Mouse (Mus musculus) brain, adult 10 weeks (tissue): ENCODE measurements around the gene Hcn2. TPM values are rescaled to one million over a fixed set of nuclear protein-coding genes. Genes with fewer than 3 reads are reported as not detected.

Experiments used
- polyA plus RNA-seq: library from polyadenylated mRNA; stranded (reverse); fragments of 350-450 nt; fragmentation: Illumina TruSeq; extraction: RNeasy Lipid Tissue Mini Kit (QIAGEN cat#74804); gene quantifications from one replicate; pipeline ENCODE4 v1.2.3, GENCODE M21; 2015; ENCODE audit warnings: low read depth, low replicate concordance

The Hcn2 gene
- 80.2 TPM for polyA plus RNA-seq

GRCm38 (mm10) chr10:79716254-79716987, at the start of gene Hcn2:
Gene Hcn2 (plus strand): TSS chr10:79716634.

GRCm38 (mm10) chr10:79668771-79669575, 47.5 kb upstream of the Hcn2 start, which contains the start of gene Tpgs1:
Gene Tpgs1 (plus strand): TSS chr10:79669369.

DNA sequence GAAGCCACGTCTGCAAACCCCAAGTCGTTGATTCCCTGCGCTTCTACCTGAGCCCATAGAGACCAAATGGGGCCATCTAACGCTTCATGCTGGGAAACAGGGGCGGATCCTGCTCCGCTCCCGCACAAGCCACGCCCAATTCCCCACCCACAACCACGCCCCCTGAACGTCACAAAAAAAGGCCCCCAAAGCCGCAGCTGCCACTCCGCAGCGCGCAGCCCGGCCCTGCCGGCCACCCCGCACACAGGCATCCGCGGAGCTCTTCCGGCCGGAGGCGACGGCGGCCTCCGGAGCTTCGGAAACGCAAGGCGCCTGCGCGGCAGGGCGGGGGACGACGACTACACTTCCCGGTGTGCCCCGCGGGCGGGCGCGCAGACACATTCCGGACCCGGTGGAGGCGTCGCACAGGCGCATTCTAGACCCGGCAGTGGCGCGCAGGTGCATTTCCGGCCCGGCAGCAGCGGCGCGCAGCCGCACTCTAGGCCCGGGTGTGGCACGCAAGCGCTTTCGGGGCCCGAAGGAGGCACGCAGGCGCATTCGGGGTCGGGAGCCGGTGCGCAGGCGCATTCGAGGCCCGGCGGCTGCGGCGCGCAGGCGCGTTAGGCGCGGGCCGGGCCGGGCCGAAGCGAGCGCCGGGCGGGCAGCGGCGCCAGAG, 34.7 kb upstream of the Hcn2 start, which contains the start of gene Cdc34:
Gene Cdc34, plus strand, starts transcription at position 605 of the 655 bp plus-strand sequence.

GRCm38 (mm10) chr10:79688720-79689119, 27.7 kb upstream of the Hcn2 start, which contains the start of gene Gzmm:
Gene Gzmm (plus strand): TSS chr10:79689020.

DNA sequence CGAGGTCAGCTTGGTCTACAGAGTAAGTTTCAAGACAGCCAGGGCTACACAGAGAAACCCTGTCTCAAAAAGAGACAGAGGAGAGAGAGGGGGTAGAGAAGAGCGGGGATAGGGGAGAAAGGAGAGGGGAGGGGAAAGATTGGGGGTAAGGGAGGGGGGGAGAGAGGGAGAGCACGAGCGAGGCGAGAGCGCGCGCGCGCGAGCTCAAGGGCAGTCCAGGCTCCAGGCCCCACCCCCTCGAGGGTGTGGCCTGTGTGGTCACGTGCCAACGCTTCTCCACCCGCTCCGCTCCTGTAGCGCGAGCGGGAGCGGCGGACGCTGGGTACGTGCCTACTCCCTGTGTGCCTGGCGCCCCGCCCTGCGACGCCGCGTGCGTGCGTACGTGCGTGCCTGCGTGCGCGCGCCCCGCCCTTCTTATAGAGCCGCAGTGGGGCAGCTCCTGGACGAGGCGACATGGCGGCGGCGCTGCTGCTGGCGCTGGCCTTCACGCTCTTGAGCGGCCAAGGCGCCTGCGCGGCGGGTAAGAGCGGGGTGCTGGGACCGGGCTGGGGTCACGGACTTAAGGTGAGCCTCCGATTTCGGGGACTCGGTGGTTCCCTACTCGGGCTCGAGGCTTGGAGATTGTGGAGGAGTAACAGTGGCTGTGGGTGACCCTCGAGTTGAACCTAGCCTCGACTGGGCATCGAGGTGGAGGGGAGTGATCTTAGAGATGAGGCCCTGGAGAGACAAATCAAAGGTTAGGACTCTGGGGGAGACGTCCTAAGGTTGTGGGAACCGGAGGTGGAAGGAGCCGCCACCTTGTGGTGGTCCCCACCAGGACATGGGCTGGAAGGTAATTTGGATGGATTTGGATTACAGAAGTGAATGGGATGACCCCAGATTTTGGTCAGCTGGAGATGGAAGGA, 12.1 kb upstream of the Hcn2 start, which contains the start of gene Bsg:
Gene Bsg, plus strand, starts transcription at position 427 of the 905 bp plus-strand sequence.

DNA sequence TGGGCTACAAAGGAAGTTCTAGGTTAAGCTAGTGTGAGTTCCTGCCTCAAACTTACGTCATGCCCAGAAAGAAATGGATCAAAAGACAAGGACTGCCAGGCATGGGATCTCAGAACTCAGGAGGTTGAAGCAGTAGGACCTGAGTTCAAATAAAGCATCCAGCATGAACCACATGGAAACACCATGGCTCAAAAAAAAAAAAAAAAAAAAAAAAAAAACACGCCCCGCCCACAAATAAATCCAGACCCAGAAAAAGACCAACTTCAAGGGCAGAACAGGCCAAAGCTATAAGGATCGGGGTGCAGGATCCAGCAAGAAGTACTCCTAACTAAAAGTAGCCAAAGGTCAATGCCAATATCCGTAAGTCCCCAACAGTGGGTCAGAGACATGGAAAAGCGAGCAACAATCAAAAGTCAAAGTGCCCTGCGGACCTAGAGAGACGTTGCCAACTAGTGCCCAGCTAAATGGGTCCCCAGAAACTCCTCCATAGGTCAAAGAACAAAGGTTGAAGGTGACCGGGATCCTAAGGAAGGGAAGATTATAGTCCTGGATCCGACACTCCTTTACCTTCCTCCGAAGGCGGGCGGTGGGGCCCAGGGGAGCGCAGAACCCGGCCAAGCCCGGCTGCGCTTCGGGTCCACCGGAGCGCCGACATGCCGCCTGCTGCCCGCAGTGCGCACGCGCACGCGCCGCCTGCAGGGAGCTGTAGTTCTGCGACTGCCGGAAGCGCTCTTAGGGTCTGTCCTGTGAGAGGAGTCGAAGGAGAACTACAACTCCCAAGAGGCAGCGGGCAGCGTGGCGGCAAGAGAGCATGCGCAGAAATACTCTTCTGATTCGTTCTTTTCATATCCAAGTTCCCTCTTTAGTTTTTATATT, 29.7 kb downstream of the Hcn2 start, which contains the start of gene Polrmt:
Gene Polrmt, minus strand, starts transcription at position 684 of the 876 bp plus-strand sequence.

DNA sequence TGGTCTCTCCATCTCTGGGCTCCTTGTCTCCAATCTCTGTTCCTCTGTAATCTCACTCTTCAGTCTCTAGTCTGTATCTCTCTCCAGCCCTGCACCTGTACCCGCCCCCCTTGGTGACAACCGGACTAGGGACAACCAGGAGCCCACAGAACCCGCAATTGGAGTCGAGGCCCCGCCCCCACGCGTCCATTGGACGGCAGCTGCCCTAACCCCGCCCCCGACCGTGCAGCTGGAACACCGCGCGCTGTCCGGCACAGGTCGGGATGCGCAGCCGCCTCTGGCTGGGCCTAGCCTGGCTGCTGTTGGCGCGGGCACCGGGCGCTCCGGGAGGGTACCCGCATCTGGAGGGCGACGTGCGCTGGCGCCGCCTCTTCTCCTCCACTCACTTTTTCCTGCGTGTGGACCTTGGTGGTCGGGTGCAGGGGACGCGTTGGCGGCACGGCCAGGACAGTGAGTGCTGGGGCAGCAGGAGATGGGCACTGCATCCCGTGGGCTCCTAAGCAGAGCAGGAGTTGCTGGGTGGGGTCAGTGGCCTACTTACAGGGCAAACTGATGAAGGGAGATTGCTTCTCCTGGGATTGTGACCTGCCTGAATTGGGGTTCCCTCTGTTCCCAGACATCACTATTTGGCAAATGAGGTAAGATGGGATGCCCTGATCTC, 38.6 kb downstream of the Hcn2 start, which contains the start of gene Fgf22:
Gene Fgf22, plus strand, starts transcription at position 221 of the 661 bp plus-strand sequence.

GRCm38 (mm10) chr10:79766508-79767325, 50.3 kb downstream of the Hcn2 start, which contains the start of gene Rnf126:
Gene Rnf126 (minus strand): TSS chr10:79766952.

GRCm38 (mm10) chr10:79777103-79777531, 60.7 kb downstream of the Hcn2 start, which contains the start of gene Fstl3:
Gene Fstl3 (plus strand): TSS chr10:79777272.

Other genes with a start within 250 kb of the Hcn2 start
- not detected for gene Vmn2r83, start 247.9 kb upstream of the Hcn2 start, polyA plus RNA-seq
- gene Plpp2, start 182.8 kb upstream of the Hcn2 start, polyA plus RNA-seq, result 5.6 TPM
- 38.8 TPM for gene Mier2, start 161.4 kb upstream of the Hcn2 start, polyA plus RNA-seq
- 1.4 TPM for gene Theg, start 129.3 kb upstream of the Hcn2 start, polyA plus RNA-seq
- 7.5 TPM for gene C2cd4c, start 102.6 kb upstream of the Hcn2 start, polyA plus RNA-seq
- 35.0 TPM for gene Shc2, start 78.7 kb upstream of the Hcn2 start, polyA plus RNA-seq
- 0.51 TPM for gene Odf3l2, start 70.9 kb upstream of the Hcn2 start, polyA plus RNA-seq
- gene Madcam1, start 52.1 kb upstream of the Hcn2 start, polyA plus RNA-seq, result not detected
- 74.3 TPM for gene Tpgs1, start 47.3 kb upstream of the Hcn2 start, polyA plus RNA-seq
- gene Cdc34, start 34.4 kb upstream of the Hcn2 start, polyA plus RNA-seq, result 97.1 TPM
- gene Gzmm, start 27.6 kb upstream of the Hcn2 start, polyA plus RNA-seq, result 1.4 TPM
- 910 TPM for gene Bsg, start 12.1 kb upstream of the Hcn2 start, polyA plus RNA-seq
- 35.3 TPM for gene Polrmt, start 29.9 kb downstream of the Hcn2 start, polyA plus RNA-seq
- 4.3 TPM for gene Fgf22, start 38.4 kb downstream of the Hcn2 start, polyA plus RNA-seq
- gene Rnf126, start 50.3 kb downstream of the Hcn2 start, polyA plus RNA-seq, result 69.6 TPM
- gene Fstl3, start 60.6 kb downstream of the Hcn2 start, polyA plus RNA-seq, result 2.0 TPM
- gene Prss57, start 74.3 kb downstream of the Hcn2 start, polyA plus RNA-seq, result 0.85 TPM
- gene Palm, start 76.9 kb downstream of the Hcn2 start, polyA plus RNA-seq, result 175 TPM
- gene Misp, start 104.4 kb downstream of the Hcn2 start, polyA plus RNA-seq, result not detected
- gene Ptbp1, start 137.8 kb downstream of the Hcn2 start, polyA plus RNA-seq, result 25.7 TPM
- gene Prtn3, start 157.8 kb downstream of the Hcn2 start, polyA plus RNA-seq, result 3.6 TPM
- gene Plppr3, start 158.0 kb downstream of the Hcn2 start, polyA plus RNA-seq, result 49.3 TPM
- gene Elane, start 169.6 kb downstream of the Hcn2 start, polyA plus RNA-seq, result not detected
- not detected for gene Cfd, start 174.2 kb downstream of the Hcn2 start, polyA plus RNA-seq
- 32.0 TPM for gene Med16, start 192.3 kb downstream of the Hcn2 start, polyA plus RNA-seq
- not detected for gene Gm26602, start 194.2 kb downstream of the Hcn2 start, polyA plus RNA-seq
- gene Kiss1r, start 200.3 kb downstream of the Hcn2 start, polyA plus RNA-seq, result 4.0 TPM
- 241 TPM for gene R3hdm4, start 204.6 kb downstream of the Hcn2 start, polyA plus RNA-seq
- gene Arid3a, start 210.4 kb downstream of the Hcn2 start, polyA plus RNA-seq, result 2.3 TPM
- gene Wdr18, start 243.5 kb downstream of the Hcn2 start, polyA plus RNA-seq, result 34.3 TPM